Mouse (Mus musculus) testis, adult 2 months (tissue): ENCODE measurements around the gene Nav2.

Experiments
- CTCF ChIP-seq: fragments of 200-500 bp; IDR thresholded peaks from 2 replicates; pipeline ENCODE4 v1.5.1; 2012; ENCODE audit warnings: low read depth, mild to moderate bottlenecking, inconsistent platforms, low read length, moderate library complexity; ENCODE audit not compliant: control insufficient read depth, insufficient read depth, insufficient replicate concordance
- POLR2A ChIP-seq: fragments of 200-500 bp; IDR thresholded peaks from 2 replicates; pipeline ENCODE4 v1.6.1; 2012; ENCODE audit warnings: low read depth, mild to moderate bottlenecking, inconsistent platforms, low read length, moderate library complexity; ENCODE audit not compliant: control insufficient read depth

GRCm38 (mm10) chr7:49583176-49583575 is 674.7 kb downstream of the Nav2 start:
- TF ChIP-seq CTCF: no peak
- no peak for TF ChIP-seq POLR2A
